Mouse (Mus musculus): Measurements from ENCODE around the gene Ssh3.

The Ssh3 gene

DNA sequence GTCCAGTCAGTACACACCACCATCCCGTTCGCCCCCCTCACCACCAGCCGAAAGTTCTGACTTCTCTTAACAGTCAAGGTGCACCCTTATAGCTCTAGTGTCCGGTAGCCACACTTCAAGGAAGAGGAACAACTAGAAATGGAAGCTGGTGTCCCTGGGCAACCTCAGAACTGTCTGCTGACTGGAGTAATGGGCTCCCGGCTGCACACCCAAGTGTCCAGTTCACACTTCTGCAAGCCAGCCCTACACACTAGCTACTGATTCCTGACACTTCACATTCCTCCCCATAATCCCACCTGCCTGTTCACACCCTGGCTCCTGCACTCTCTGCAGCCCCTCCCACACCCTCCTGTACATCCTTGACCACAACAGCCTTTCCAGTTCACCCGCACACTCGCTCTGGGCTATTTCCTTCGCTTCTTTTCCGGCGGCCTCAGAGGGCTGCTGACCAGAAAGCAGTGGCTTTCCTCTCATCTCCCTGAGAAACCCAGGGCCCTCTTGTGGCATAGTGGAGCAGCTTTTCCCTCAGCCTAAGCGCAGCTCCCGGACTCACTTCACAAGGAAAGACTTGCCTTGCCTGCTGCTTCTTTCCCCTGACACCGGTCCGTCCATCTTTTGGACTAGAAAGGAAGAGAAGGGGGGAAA is 52.8 kb downstream of the Ssh3 start:
- no peak for DNase-seq (ENCODE audit: low spot score)

DNA sequence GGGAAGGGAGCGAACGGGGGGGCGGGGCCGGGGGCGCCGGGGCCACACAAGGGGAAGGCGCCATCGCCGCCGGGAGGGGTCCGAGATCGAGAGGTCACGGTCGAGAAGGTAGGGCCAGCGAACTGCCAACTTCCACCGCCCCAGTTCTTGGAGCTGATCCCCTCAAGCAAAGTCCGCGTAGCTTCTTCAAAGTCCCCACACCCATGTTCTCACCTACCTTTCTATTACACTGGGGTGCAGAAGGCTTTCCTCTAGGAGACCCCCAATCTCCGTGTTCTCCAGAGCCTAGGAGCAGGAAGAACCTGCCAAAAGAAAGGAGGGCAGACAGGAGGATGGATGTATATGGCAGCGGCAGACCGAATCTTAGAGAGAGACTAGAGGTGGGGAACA is 53.5 kb downstream of the Ssh3 start:
- DNase-seq (ENCODE audit: low spot score) = no peak

- no peak for DNase-seq (ENCODE audit: low spot score)
Observed at GRCm38 (mm10) chr19:4214771-4215450, 54.1 kb downstream of the Ssh3 start.

DNA sequence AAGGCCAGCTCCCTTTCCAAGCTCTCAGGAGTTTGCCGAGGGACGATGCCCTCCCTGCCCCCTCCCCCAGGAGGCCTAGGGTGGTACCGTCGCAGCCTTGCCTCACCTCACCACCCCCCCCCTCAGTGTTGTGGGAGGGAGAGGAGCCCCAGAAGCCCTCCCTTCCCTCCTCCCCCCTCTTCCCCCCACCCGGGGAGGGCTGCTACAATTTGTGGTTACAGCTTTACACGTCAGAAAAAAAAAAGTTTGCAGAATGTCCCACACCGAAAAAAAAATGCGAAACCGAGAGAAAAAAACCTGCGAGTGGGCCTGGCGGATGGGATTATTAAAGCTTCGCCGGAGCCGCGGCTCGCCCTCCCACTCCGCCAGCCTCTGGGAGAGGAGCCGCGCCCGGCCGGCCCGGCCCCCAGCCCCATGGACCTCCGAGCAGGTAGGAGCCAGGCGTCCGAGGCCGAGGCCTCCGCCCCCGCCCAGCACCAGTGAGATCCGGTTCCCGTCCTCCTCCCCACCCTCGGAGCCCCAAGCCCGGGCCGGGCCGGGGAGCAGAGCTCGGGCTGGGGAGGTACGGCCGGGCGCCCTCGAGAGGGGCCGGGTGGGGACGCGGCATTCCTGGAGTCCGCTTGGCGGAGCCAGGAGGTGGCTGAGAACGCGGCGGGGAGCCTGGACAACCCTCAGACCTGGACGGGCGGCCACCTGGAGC is 54.8 kb downstream of the Ssh3 start, which contains the start of the genes Clcf1 and AC109138.7:
Clcf1 (plus strand) TSS at position 168 of the 700 bp plus-strand sequence.
AC109138.7 (plus strand) TSS at position 287 of the 700 bp plus-strand sequence.
- DNase-seq (ENCODE audit: low spot score) = peak; percentile 58

DNA sequence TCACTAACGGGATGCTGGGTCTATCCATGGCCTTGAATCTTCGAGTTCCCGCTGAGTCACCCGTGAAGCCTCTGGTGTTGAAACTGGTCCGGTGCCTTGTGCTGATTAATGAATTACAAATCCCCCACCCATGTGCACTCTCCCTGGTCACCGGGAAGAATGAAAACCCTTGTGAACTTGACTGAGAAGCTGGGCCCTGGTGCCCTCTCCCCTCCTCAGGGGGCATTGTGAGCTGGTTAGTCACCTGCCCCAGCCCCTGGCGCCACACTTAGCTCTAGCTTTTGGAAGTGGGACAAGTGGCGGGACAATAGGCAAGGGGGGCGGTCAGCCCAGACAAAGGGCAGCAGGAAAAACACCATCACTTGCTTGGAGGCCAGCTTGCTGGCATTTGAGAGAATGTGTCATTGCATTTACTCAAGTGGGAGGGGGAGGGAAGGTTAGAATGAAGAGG is 55.4 kb downstream of the Ssh3 start:
- no peak for DNase-seq (ENCODE audit: low spot score)

- DNase-seq (ENCODE audit: low spot score) = no peak
Observed at GRCm38 (mm10) chr19:4211891-4212588, 56.9 kb downstream of the Ssh3 start.
